Mouse (Mus musculus): ENCODE data around the gene Hoxa10.
A peak's percentile ranks its signal among the peaks of the same experiment; 100 is the strongest.

Gene Hoxa10

GRCm38 (mm10) chr6:52219234-52219942, 21.3 kb downstream of the Hoxa10 start:
- no peak for DNase-seq (ENCODE audit: extremely low spot score, low read depth, low spot score)

GRCm38 (mm10) chr6:52218643-52219215, 21.9 kb downstream of the Hoxa10 start:
- DNase-seq (ENCODE audit: extremely low spot score, low read depth, low spot score) = no peak

- no peak for DNase-seq (ENCODE audit: extremely low spot score, low read depth, low spot score)
These were observed 22.6 kb downstream of the Hoxa10 start for GRCm38 (mm10) chr6:52217895-52218642.

GRCm38 (mm10) chr6:52217459-52217768, 23.2 kb downstream of the Hoxa10 start:
- DNase-seq (ENCODE audit: extremely low spot score, low read depth, low spot score) = no peak

- no peak for DNase-seq (ENCODE audit: extremely low spot score, low read depth, low spot score)
These were observed 23.8 kb downstream of the Hoxa10 start for GRCm38 (mm10) chr6:52216691-52217458.

- no peak for DNase-seq (ENCODE audit: extremely low spot score, low read depth, low spot score)
These were observed 24.7 kb downstream of the Hoxa10 start for GRCm38 (mm10) chr6:52215771-52216535.

- DNase-seq (ENCODE audit: extremely low spot score, low read depth, low spot score) = no peak
These were observed 25.6 kb downstream of the Hoxa10 start for GRCm38 (mm10) chr6:52215070-52215469.

- DNase-seq (ENCODE audit: extremely low spot score, low read depth, low spot score) = no peak
These were observed 26.4 kb downstream of the Hoxa10 start for GRCm38 (mm10) chr6:52214271-52214670.

- peak; percentile 91 for DNase-seq (ENCODE audit: extremely low spot score, low read depth, low spot score)
These were observed 27.3 kb downstream of the Hoxa10 start, which contains the start of the genes Hoxa3 and Gm28308 for GRCm38 (mm10) chr6:52213119-52213986. Gene Hoxa3 (minus strand): TSS chr6:52213336. Gene Gm28308 (minus strand): TSS chr6:52213339.

- no peak for DNase-seq (ENCODE audit: extremely low spot score, low read depth, low spot score)
These were observed 28.0 kb downstream of the Hoxa10 start for GRCm38 (mm10) chr6:52212556-52213118.

GRCm38 (mm10) chr6:52211961-52212360, 28.7 kb downstream of the Hoxa10 start:
- DNase-seq (ENCODE audit: extremely low spot score, low read depth, low spot score) = no peak

- DNase-seq (ENCODE audit: extremely low spot score, low read depth, low spot score) = no peak
These were observed 29.3 kb downstream of the Hoxa10 start for GRCm38 (mm10) chr6:52211170-52211935.

- no peak for DNase-seq (ENCODE audit: extremely low spot score, low read depth, low spot score)
These were observed 31.0 kb downstream of the Hoxa10 start for GRCm38 (mm10) chr6:52209685-52210046.

- no peak for DNase-seq (ENCODE audit: extremely low spot score, low read depth, low spot score)
These were observed 31.6 kb downstream of the Hoxa10 start for GRCm38 (mm10) chr6:52208868-52209684.

GRCm38 (mm10) chr6:52208072-52208867, 32.4 kb downstream of the Hoxa10 start, which contains the start of gene Hoxa6:
Gene Hoxa6 (minus strand): TSS chr6:52208722.
- no peak for DNase-seq (ENCODE audit: extremely low spot score, low read depth, low spot score)

GRCm38 (mm10) chr6:52207684-52207976, 33.0 kb downstream of the Hoxa10 start:
- no peak for DNase-seq (ENCODE audit: extremely low spot score, low read depth, low spot score)

All from hindlimb bud, embryonic 11.5 days (tissue).